Mouse (Mus musculus) granulocyte monocyte progenitor cell, adult 5-6 weeks (primary cell): ENCODE data around the gene Eif2b4. TPM values are rescaled to one million over a fixed set of nuclear protein-coding genes. Genes with fewer than 3 reads are reported as not detected.

Experiments used
- ATAC-seq: replicated peaks from 2 replicates; pipeline ENCODE4 v1.8.0; 2016; ENCODE audit warnings: mild to moderate bottlenecking, moderate TSS enrichment, inconsistent platforms; ENCODE audit not compliant: poor library complexity, severe bottlenecking
- total RNA-seq, 2 experiments: library from RNA; stranded (forward) in 1 of 2; stranded (reverse) in 1 of 2; fragments of 200-712, 200-1000 nt in 1 of 2; fragments of >200 nt in 1 of 2; fragmentation: Nextera tagmentation in 1 of 2; gene quantifications; 2 replicates each; pipeline ENCODE4 v1.2.3; 2014 to 2017

Gene Eif2b4
- total RNA-seq, 2 experiments from 2014 or later = 65.6 to 91.6 TPM

DNA sequence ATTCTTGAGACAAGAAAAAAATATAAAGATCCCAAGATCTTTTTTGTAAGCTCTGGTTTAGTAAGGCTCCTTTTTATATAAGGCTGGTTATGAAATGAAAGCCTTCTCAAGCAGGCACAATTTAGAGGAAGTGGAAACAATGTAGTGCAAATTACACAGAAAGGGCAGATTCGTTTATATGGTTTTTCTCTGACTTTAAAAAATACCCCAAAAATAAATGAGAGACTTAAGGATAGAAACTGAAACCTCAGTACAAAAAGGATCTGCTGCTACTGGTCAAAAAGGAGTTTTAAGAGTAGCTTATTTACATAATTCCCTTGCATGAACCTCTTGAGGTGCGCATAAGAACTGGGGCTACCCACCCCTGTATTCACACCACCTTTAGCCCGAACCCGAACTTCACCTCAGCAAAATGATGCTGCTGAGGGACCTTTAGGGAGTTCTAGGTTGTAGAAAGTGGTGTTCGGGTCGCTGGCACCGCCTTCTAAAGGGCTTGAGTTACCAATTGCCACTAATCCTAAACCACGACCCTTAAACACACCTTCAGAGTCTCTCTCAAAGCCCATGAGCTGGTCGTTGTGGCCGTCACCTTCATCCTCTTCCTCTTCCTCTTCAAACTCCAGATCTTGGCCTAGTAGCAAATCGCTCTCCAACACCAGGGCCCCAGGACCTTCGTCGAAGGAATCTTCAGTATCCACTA is 8.0 kb upstream of the Eif2b4 start:
- ATAC-seq = no peak

DNA sequence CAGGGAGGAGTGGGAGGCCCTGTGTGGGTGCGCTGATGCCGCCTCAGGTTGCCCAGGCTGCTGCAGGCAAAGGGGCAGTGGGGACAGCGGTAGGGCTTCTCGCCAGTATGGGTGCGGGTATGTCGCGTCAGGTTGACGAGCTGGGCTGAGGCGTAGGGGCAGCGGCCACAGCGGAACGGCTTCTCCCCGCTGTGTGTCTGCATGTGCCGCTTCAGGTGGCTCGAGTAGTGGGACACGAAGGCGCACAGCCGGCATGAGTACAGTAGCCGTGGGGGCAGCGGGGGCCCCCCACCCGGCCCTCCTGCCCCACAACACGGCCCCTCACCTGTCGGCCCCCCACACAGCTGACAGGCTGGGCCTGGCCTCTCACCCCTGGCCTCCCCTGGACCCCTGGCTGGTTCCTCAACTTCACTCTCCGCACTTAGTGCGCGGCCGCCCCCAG is 7.1 kb upstream of the Eif2b4 start:
- ATAC-seq = no peak

DNA sequence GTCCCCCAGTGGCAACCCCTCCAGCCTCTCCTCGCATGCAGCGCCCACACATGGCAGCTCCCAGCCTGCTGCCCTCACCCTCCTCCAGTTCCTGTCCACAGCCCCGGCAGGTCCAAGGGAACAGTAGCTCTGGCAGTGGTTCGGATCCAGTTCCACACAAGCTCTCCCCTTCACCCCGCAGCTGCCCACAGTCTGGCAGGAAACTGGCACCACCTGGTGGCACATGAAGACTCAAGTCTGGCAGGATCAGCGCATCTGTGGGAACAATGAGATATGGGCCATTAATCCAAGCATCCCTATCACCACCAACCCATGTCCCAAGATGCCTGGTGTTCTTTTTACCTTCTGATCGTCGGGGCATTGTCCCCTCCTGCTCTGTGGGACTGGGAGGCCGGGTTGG is 6.7 kb upstream of the Eif2b4 start:
- no peak for ATAC-seq

DNA sequence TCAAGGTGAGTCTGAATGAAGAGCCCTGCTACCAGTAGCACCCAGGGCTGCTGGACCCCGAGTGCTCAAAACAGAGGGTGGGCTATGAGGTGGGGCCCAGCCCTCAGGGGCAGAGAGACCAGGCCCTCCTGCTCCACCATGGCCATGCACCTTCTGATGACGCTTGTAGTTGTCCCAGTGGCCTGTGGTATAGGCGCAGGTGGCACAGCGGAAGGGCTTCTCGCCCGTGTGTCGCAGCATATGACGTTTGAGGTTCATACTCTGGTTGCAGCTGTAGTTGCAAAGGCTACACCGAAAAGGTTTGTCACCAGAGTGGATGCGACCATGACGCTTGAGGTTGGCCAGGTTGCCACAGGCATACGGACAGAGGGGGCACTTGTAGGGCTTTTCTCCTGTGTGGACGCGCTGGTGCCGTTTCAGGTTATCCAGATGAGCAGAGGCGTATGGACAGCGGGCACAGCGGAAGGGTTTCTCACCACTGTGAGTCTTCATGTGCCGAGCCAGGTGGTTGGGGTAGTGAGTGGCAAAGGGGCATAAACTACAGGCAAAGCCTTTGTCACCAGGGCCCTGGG is 6.2 kb upstream of the Eif2b4 start:
- ATAC-seq = no peak

DNA sequence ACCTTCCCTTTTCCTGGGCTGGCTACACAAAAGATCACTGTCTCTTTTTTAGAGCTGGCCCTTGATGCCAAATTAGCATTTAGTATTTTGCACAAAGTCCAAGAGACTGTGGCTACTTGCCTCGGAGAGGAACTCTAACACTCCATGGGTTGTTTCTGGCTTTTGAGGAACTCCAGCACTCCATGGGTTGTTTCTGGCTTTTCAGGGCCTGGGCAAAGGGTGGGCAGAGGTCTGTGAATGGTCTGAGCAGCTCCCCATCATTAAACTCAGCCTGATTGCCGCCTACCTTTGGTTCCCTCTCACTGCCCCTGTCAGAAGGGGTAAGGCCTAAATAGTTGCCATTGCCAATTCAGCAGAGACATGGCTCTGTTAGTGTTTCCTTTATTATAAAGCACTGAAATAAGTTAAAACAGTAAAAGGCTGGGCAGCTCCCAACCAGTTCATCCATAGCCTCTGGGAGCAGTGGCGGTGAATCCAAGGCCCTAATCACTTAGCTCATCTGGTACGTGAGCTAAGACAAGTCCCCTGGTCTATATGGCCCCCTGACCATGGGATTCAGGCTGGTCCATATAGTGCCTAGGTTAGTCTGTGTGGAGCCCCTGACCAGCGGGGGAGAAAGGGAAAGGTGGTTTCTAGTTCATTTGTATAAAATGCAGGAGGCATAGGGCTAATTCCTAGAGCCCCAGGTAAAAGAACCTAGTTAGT is 5.5 kb upstream of the Eif2b4 start:
- ATAC-seq = no peak

DNA sequence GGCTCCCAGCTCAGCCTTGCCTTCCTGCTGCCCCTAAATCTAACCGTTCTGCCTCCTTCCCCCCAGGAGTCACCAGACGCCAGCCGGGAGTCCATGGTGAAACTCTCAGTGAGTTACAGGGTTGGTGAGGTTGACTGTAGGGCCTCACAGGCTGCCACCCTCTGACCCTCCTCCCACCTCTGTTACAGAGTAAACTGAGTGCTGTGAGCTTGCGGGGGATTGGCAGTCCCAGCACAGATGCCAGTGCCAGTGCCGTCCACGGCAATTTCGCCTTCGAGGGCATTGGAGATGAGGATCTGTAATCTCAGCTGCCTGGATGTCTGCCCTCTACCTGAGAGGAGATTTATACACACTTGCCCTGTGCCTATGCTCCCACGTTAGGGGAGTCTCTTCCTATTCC is 4.9 kb upstream of the Eif2b4 start:
- no peak for ATAC-seq

DNA sequence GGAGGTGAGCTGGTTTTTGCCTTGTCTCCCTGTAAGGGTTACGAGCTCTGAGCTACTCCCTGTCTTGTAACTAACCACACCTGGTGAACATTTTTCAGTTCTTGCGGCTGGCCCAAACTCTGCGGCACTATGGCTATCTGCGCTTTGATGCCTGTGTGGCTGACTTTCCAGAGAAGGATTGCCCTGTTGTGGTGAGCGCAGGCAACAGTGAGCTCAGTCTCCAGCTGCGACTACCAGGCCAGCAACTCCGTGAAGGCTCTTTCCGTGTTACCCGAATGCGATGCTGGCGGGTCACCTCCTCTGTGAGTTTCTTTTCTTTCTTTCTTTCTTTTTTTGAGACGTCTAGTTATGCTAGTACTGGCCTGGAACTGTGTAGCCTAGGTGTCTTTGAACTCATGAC is 3.8 kb upstream of the Eif2b4 start:
- no peak for ATAC-seq

DNA sequence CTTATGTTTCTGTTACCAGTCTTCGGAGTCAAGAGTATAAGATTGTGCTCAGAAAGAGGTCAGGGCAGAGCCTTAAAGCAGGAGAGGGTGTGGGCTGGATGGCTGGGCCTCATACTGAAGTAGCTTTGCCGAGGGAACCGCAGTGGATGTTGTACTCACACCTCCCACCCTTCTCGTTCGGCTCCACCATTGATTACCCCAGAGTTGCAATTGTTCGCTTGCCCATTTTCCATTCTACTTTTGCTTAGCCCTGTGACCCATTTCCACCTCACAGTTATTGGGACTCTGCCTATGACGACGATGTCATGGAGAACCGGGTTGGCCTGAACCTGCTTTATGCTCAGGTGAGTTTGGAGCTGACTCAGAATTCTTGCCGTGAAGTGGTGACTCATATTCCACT is 3.0 kb upstream of the Eif2b4 start:
- no peak for ATAC-seq

DNA sequence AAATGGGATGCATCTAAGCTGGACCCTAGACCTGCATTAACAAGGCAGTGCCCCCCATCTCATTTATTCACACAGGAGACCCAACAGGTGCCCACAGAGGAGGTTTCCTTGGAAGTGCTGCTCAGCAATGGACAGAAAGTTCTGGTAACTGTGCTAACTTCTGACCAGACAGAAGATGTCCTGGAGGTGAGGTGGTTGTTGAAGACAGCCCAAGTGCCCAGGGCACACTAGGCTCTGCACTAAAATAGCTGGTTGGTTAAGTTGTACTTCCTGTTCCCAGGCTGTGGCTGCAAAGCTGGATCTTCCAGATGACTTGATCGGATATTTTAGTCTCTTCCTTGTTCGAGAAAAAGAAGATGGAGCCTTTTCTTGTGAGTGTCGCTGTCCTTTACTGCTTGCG is 2.4 kb upstream of the Eif2b4 start:
- ATAC-seq = no peak

DNA sequence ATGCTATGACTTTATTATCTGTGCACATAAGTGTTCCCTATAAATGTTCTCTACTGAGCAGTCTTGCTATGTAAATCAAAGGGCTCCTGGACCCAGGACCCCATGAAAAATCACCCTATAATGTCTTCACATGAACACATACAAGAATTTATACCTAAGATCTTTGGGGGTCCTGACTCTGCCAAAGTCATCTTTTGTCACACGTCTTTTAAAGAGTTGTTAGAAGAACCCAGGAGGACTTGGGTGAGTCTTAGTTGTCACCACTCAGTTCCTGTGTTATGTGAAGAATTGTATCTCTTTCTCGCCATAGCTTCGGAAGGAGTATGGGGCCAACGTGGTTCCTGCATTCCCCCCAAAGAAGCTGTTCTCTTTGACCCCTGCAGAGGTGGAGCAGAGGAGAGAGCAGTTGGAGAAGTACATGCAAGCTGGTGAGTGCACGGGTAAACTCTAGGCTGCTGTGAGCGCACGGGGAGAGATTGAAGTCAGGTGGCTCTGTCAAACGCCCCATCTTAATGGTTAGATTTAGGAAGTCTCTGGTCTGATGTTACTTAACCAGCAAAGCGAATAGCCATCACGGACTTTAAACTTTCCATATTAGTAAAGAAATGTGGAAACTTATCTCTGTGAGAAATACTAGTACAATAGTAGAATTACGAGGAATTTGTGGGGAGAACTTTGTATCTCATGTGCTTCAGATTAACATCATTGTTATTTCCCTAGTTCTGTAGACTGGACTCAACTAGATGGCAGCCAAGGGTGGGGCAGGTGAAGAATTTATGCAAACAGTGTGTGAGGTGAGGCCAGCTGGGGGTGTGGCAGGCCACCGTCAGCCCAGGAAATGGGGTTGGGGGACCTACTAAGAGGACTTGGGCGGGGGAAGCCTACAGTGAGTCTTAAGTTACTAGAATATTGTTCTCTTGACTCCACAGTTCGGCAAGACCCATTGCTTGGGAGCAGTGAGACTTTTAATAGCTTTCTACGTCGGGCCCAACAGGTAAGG is 1.6 kb upstream of the Eif2b4 start:
- ATAC-seq = no peak

DNA sequence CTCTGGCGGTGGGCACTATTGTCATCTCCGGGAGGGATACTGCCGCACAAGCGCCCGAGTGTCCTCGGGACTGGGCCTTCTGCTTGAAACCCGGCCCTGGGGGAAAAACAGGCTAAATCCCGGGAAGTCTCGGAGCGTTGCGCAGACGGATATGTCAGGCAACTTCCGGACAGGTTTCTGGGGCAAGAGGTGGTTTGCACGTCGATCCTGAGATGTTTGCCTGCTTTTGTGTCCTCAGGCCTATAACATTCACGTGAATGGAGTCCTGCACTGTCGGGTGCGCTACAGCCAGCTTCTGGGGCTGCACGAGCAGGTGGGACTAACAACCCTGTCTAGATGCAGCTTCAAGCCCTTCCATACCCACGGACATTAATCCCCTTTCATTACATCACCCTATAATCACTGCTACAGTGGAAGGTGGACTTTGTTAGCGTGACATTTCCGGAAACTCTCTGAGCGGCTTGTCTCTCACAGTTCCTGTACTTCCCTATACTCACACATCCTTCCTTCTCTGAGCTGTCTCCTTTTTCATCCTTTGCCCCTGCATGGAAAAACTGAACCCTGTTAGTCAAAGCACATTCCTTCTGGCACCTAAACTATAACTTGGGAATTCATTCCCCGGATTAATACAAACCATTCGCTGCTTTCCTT is 526 bp upstream of the Eif2b4 start:
- ATAC-seq = peak; percentile 20

DNA sequence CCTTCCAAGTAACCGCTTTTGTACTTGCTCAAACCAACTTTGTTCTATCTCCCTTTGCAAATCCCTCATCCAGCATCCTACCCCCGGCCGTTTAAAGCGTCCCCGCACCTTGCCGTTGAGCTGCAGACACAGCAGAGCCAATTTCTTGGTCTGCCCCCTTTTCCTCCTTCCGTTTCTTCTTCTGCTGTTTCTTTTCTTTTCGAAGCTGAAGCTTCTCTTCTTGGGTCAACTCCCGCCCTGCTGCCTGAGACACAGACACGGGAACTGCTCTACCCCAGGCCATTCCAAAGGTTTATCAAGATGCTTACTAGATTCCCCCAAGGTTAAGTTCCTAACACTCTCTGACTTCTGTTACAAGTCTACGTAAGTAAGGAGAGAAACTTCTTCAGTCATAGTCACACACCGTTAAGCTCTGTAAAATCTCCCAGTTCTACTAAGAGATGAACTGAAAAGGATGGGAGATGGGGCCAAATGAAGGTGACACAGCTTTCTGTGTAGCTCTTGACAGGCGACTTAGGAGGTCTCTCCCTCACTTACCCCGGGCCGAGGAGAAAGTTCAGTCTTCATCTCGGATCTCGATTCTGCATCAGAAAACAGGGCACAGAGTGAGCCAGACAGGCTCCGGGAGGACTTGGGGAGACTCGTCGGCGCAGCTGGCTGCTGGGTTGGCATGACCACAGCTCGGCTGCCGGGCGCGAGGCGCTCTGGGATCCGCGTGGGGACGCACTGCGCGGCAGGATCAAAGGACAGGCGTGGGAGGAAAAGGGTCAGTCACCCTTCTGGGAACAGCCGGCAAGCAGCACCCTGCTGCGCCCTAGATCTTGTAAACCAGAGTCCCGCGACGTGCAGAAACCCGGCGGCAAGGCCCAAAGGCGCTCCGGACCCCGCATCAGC is 938 bp downstream of the Eif2b4 start:
- ATAC-seq = peak; percentile 28

DNA sequence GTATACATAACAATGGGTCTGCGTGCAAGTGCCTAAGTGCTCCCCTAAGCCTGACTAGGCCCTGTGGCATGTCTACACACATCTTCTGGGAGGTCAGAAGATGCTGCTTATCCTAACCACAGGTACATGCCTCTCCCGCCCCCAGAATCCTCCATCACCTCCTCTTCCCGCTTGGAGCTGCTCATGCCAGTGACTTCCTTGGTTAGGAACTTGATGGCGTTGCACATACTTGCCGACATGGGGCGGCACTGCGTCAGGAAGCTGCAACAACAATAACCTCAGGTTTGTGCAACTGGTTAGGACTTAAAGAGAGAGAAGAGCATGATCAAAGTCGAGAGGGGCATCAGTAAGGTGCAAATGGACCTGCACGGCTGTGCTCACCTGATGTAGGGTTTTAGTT is 3.0 kb downstream of the Eif2b4 start:
- ATAC-seq = no peak

DNA sequence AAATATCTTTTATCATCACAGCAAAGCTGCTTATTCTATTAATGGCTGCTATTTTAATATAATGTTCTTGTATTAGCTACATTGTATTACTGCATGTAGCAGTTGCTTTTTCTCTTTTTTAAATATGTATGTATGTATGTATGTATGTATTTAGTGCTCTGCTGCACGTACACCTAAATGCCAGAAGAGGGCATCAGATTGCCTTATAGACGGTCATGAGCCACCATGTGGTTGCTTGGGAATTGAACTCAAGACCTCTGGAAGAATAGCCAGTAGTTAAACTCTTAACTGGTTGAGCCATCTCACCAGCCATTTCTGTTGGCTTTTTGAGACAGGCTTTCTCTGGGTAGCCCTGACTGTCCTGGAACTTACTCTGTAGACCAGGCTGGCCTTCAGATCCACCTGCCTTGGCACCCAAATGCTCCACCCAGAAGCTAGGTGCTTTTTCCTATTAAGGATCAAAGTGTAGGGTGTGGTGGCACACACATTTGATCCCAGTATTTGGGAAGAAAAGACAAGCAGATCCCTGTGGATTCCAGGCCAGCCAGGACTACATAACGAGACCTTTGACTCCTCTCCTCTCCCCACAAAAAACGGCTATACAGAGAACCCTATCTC is 4.9 kb downstream of the Eif2b4 start:
- no peak for ATAC-seq

DNA sequence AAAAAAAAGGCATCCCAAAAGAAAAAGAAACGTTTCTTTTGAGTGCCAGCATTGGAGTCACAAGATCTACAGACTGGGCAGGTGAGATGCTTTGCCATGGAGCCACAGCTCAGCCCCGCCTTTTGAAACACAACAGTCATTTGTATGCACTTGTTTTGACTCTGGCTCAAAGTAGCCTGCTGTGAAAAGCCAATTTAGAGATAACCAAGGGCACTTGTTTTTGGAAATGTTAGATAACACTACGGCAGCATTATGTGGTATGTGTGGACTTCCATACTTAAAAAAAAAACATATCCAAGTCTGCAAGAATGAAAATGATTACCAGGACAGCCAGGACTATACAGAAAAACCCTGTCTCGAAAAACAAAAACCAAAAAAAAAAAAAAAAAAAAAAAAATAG is 9.6 kb downstream of the Eif2b4 start:
- no peak for ATAC-seq

DNA sequence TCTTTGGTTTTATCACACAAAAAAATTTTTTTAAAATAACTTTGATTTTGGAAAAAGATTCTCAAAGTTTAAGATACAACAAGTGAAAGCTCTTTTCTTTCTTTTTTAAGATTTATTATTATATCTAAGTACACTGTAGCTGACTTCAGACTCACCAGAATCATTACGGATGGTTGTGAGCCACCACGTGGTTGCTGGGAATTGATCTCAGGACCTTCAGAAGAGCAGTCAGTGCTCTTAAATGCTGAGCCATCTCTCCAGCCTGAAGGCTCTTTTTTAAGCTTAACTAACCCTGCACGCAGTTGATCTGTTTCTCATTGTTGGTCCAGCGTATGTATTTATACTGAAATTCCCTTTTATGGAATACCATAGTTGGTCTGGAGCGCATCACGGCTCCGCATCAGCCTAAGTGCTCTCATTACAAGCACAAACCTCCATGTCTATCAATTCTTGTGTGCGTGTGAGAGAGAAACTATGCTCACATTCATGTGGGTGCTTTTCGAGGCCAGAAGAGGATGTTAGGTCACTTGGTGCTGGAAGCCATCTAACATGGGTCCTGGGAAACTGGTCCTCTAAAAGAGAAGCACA is 12.0 kb downstream of the Eif2b4 start:
- no peak for ATAC-seq

DNA sequence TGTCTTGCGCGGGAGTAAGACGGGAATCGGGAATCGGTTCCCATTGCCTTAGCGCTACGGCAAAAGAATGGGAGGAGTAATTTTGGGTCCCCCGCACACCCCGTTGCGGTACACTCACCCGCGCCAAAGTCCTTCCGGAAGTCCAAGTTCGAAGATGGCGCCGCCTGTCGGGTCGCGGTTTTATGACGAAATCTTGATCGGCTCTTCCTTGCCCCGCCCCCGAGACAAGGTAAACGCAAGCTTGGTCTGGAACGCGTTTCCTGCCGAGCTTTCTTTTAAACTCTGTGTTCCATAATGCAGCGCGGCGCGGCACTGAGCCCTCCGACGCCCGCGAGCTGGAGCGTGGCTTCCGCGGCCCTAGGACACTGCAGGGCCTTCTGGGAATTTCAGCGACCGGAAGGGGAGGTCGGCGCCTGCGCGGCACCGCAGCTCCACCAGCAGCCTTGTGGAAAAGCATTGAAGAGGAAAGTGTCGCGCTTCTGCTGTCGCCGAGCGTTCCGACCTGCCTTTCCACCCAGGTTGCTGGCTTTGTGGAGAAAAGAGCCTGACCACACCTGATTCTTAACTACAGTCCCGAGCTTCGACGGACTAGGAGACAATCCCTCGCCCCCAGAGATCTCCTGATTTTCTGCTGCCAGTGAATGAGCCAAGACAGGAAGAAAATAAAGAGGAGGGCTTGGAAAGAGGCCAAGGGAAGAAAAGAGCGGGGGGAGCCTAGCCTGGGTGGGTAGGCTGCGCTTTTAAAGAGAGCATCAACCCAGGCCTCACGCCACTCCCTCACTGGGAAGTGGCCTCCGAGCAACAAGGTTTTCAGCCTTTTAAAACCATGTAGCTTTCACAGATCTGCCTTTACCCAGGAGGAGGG is 13.2 kb downstream of the Eif2b4 start, which contains the start of the genes Gm29609 and Gtf3c2:
Gm29609 (minus strand) TSS at position 146 of the 865 bp plus-strand sequence.
Gtf3c2 (minus strand) TSS at position 379 of the 865 bp plus-strand sequence.
- ATAC-seq = peak; percentile 86
